Mouse (Mus musculus) activated CD4-positive, CD25-positive, alpha-beta regulatory T cell, adult 9 weeks (primary cell): ENCODE measurements around the gene Tex52. TPM values are rescaled to one million over a fixed set of nuclear protein-coding genes. Genes with fewer than 3 reads are reported as not detected.

ENCODE experiments used
- polyA plus RNA-seq: library from polyadenylated mRNA; unstranded; fragments of 100-300 nt; shearing (Covaris generic); gene quantifications from one replicate; pipeline ENCODE4 v1.2.1, GENCODE M21; 2017

Tex52 gene
- polyA plus RNA-seq, result not detected

DNA sequence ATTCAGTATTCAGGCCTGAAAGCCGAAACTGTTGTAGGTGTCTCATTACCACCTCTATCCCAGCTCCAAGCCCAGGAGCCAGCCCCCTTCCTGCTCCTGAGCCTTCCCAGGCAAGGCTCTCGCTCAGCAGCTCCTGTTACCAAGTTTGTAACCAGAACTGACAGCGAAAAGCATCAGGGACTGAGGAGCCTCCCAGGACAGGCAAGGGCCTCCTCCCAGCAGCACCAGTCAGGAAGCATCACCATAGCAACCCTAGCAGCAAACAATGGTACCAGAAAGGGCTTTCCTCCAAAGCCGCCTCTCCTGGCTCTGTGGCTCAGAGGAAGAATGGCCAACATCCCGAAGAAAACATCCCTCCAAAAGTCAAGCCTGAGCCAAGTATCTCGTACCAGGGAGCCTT, at the start of gene Tex52, which contains the start of gene Gm44596:
Gene Tex52, plus strand, starts transcription at position 265 of the 400 bp plus-strand sequence.
Gene Gm44596, plus strand, starts transcription at position 312 of the 400 bp plus-strand sequence.

DNA sequence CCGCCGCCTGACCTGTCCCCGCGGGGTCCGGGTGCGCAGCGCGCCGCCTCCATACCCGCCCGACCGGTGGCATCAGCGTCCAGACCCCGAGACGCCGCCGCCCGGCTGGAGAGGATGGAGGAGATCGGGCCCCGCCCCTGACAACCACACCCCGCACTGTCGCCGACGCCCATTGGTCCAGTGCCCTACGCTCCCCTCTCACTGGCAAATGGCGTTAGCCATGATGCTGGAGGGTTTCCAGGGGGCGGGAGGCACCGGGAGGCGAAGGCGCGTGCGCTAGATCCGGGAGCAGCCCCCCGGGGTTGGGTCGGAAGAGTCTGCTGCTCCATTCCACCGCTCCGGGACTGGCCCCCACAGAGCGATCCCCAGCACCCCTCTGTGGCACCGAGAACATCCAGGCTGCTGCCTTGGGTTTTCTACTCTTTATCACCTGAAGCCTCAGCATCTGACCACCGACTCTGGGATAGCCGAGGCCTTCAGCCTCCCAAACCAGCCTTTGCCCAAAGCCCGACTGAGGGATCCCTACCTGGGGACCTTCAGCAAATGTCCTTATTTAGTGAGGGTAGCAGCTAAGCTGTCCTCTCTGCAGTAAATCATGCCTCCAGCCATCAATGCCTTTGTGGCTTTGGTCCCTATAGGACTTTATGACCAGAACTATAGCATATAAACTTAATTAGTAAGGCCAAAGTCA, 19.4 kb upstream of the Tex52 start, which contains the start of gene Tulp3:
Gene Tulp3, minus strand, starts transcription at position 126 of the 691 bp plus-strand sequence.

DNA sequence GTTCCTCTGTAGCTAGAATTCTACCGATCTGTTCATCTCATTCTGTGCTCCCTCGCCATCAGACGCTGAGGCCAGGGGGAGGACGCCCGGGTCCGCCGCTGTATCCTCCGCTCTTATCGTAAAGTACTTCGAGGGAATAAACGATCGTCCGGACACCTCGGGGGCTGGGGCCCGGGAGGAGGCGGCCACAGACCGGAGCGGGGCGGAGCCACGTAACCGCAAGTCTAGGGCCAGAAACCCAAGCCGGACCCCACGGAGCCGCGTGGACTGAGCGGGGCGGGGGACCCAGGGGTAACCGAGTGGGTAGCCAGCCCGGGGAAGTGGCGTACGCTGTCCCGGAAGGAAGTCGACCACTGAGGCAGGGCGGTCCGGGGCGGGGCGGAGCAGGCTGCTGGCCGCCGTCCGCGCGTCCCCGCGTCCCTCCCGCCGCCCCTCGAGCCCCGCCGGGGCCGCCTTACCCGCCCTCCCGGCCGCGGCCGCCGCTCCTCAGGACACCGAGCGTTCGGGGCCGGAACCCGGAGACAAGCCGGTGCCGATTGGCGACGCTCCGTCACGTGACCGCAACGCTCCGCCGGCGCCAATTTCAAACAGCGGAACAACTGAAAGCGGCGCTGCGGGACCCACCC, 12.8 kb upstream of the Tex52 start, which contains the start of the genes Rhno1 and Foxm1:
Gene Rhno1, minus strand, starts transcription at position 531 of the 626 bp plus-strand sequence.
Gene Foxm1, plus strand, starts transcription at position 587 of the 626 bp plus-strand sequence.

DNA sequence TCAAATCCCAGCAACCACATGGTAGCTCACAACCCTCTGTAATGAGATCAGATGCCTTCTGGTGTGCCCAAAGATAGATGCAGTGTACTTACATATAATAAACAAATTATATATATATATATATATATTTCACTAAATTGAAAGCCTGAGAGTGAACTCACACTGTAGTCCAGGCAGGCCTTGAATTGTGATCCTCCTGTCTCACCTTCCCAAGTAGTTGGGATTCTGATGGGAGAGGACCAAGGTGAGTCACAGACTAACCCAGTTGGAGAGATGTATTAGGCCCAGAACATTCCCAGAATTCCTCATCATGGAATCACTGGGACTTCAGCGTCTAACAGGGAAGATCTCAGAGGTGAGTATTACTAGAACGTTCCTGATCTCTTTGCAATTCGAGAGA, 23.7 kb downstream of the Tex52 start, which contains the start of gene Nrip2:
Gene Nrip2, plus strand, starts transcription at position 301 of the 400 bp plus-strand sequence.

DNA sequence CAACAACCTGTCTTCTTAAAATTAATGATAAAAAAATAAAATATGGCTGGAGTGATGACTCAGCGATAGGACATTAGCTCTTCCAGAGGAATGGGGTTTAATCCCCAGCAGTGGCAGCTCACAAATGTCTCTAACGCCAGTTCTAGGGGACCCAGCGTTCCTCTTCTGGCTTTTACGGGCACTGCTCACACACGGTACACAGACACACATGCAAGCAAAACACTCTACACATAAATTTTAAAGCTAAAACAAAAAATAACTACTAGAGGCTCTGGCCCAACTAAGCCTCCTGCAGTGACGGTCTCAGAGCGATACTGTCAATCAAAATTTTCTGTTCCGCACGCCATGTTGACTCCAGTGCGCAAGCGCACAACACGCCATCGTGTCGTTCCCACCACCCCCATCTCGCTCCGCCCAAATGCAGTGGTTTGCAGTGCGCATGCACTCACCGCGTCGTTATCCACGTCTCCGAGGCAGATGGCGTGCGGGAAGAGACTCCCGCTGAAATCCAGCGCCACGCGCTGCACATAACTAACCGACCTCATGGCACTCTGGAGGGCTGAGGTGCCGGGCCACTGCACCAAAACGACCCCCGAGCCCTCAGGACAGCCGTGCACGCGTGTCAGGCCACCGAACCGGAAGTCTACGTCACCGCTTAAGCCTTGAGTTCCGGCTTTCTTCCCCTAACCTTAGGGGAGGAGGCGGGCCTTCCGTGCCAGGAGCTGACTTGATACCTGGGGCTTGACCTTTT, 49.2 kb downstream of the Tex52 start, which contains the start of gene Itfg2:
Gene Itfg2, minus strand, starts transcription at position 663 of the 751 bp plus-strand sequence.

Other genes with a start within 250 kb of the Tex52 start
- 1.1 TPM for gene Tspan9, start 231.9 kb upstream of the Tex52 start, polyA plus RNA-seq
- gene Tead4, start 74.6 kb upstream of the Tex52 start, polyA plus RNA-seq, result not detected
- 1.8 TPM for gene Tulp3, start 19.6 kb upstream of the Tex52 start, polyA plus RNA-seq
- 56.7 TPM for gene Rhno1, start 12.5 kb upstream of the Tex52 start, polyA plus RNA-seq
- gene Foxm1, start 12.5 kb upstream of the Tex52 start, polyA plus RNA-seq, result 3.1 TPM
- gene Gm44596, start within 50 bp of the Tex52 start, polyA plus RNA-seq, result not detected
- 1.4 TPM for gene Nrip2, start 23.8 kb downstream of the Tex52 start, polyA plus RNA-seq
- gene Itfg2, start 49.5 kb downstream of the Tex52 start, polyA plus RNA-seq, result 24.7 TPM
- gene Fkbp4, start 63.2 kb downstream of the Tex52 start, polyA plus RNA-seq, result 61.6 TPM
- not detected for gene Pzp, start 151.3 kb downstream of the Tex52 start, polyA plus RNA-seq
- gene A2ml1, start 206.2 kb downstream of the Tex52 start, polyA plus RNA-seq, result not detected
- not detected for gene Klrb1a, start 248.1 kb downstream of the Tex52 start, polyA plus RNA-seq